Mouse (Mus musculus) lung, postnatal 0 days (tissue): ENCODE measurements at regions not wholly inside any gene's neighbourhood (a gene's known extent, or its start where the extent isn't known, plus 50 kb on each side); places are given as distances from the start of the nearest gene placed in this dataset.

Source experiments
- CTCF ChIP-seq: IDR thresholded peaks from 2 replicates; pipeline ENCODE4 v1.5.1; 2016; ENCODE audit warnings: antibody characterized with exemption, mild to moderate bottlenecking
- EP300 ChIP-seq: IDR thresholded peaks from 2 replicates; pipeline ENCODE4 v1.6.1; 2016; ENCODE audit warnings: antibody characterized with exemption, mild to moderate bottlenecking, control low read depth

- no peak for TF ChIP-seq CTCF
- no peak for TF ChIP-seq EP300
These were observed 157.0 kb downstream of the Chst1 start for GRCm38 (mm10) chr2:92756491-92756890.
